Mouse (Mus musculus) heart, postnatal 14 days (tissue): ENCODE results near the gene Ran. TPM values are rescaled to one million over a fixed set of nuclear protein-coding genes. Genes with fewer than 3 reads are reported as not detected.

ENCODE experiments used
- DNase-seq, 2 experiments: peaks; one replicate each; pipeline ENCODE4 v3.0.0; 2021 to 2022
- intact Hi-C: fragments of 180-260 bp; cut with DNase I; formaldehyde crosslinking; loops from one replicate; pipeline ENCODE4 v1.15.1; 2025
- total RNA-seq, 2 experiments: library from RNA; stranded (reverse); gene quantifications; 2 replicates each; pipeline ENCODE4 v1.2.3; 2021

Gene Ran
- total RNA-seq, 2 experiments from 2014 or later, result 85.2 to 106 TPM

- intact Hi-C loops, result no loop called here
Measured at GRCm38 (mm10) chr5:129054675-129055284, 34.9 kb downstream of the Ran start.

GRCm38 (mm10) chr5:129059116-129059515 is 39.2 kb downstream of the Ran start:
- DNase-seq, result no peak
- intact Hi-C loops, result no loop called here

More at GRCm38 (mm10) chr5:129054675-129055284, 34.9 kb downstream of the Ran start:
- DNase-seq, result no peak

- peak; percentile 67 to 73 for DNase-seq
- intact Hi-C loops, result loop anchor here (5.0 kb wide), 2 partner anchors 116 to 321 kb away; no protein-coding TSS in a partner anchor
Measured at GRCm38 (mm10) chr5:129061579-129061978, 41.7 kb downstream of the Ran start.

GRCm38 (mm10) chr5:129063037-129063791 is 43.3 kb downstream of the Ran start:
- peak; percentile 83 to 87 for DNase-seq
- intact Hi-C loops, result loop anchor here (2.0 to 5.0 kb wide), 3 partner anchors 114 to 522 kb away; partner anchors contain the start of gene Mmp17

GRCm38 (mm10) chr5:129063792-129064087 is 43.9 kb downstream of the Ran start:
- intact Hi-C loops, result loop anchor here (2.0 to 5.0 kb wide), 4 partner anchors 114 to 531 kb away; partner anchors contain the start of gene Mmp17
- peak in 1 of 2 experiments; percentile 10 for DNase-seq

GRCm38 (mm10) chr5:129064186-129064585 is 44.3 kb downstream of the Ran start:
- DNase-seq, result no peak
- intact Hi-C loops, result loop anchor here (2.0 to 5.0 kb wide), 3 partner anchors 113 to 531 kb away; no protein-coding TSS in a partner anchor

- no peak for DNase-seq
- intact Hi-C loops, result loop anchor here (2.0 kb wide), 1 partner anchor 530 kb away; no protein-coding TSS in a partner anchor
Measured at GRCm38 (mm10) chr5:129065301-129065700, 45.4 kb downstream of the Ran start.

- DNase-seq, result peak; percentile 68
- intact Hi-C loops, result loop anchor here (2.0 kb wide), 1 partner anchor 529 kb away; no protein-coding TSS in a partner anchor
Measured at GRCm38 (mm10) chr5:129065946-129066345, 46.1 kb downstream of the Ran start.

- intact Hi-C loops, result no loop called here
- peak; percentile 26 to 32 for DNase-seq
Measured at GRCm38 (mm10) chr5:129066541-129067230, 46.8 kb downstream of the Ran start.

- intact Hi-C loops, result no loop called here
- DNase-seq, result peak; percentile 11 to 12
Measured at GRCm38 (mm10) chr5:129067231-129067834, 47.5 kb downstream of the Ran start.

- DNase-seq, result no peak
- intact Hi-C loops, result no loop called here
Measured at GRCm38 (mm10) chr5:129071761-129072280, 52.0 kb downstream of the Ran start.

GRCm38 (mm10) chr5:129073404-129073803 is 53.5 kb downstream of the Ran start:
- intact Hi-C loops, result no loop called here
- no peak for DNase-seq

Other genes starting within 250 kb of the Ran start
- not detected for gene Rimbp2, start 66.6 kb upstream of the Ran start, total RNA-seq
- gene Stx2, start 11.5 kb upstream of the Ran start, total RNA-seq, result 10 to 100 TPM; 16.0 to 18.8 TPM
- gene Adgrd1, start 76.7 kb downstream of the Ran start, total RNA-seq, result 1 to 10 TPM; 6.7 to 7.3 TPM